Mouse (Mus musculus) fibroblast of lung, adult 2 months (primary cell): ENCODE results near the gene Taf1a.

Source experiments
- DNase-seq: peaks from one replicate; pipeline ENCODE4 v3.0.0-alpha.2; 2011; ENCODE audit warnings: low read depth

Gene Taf1a

DNA sequence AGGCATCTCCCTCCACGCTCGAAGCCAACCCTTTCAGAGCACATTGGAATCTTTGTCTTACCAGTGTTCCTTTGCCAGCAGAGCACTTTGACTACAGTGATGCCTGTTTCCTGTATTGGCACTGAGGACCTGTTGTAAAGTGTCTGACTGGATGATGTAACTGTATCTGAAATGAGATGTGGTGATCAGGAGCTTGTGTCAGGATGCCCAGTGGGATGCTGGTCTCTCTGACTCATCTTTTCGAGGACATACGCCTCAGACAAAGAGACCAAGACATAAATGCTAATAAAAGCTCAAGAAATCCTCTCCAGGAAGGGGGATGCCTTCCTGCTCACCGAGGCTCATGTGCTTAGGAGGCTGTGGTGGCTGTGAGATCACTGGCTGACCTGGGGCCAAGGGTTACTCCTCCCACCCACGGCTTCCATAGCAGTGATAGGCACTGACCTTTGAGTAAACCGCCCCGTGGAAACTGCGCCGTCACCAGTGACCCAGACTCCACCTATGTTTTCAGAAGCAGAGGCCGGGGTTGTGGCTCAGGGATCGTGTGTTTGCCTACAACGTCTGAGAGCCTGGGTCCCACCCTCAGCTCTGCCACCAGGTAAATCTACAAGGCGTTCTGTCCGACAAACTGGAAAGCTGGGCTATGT is 25.4 kb downstream of the Taf1a start:
- DNase-seq, result no peak

DNA sequence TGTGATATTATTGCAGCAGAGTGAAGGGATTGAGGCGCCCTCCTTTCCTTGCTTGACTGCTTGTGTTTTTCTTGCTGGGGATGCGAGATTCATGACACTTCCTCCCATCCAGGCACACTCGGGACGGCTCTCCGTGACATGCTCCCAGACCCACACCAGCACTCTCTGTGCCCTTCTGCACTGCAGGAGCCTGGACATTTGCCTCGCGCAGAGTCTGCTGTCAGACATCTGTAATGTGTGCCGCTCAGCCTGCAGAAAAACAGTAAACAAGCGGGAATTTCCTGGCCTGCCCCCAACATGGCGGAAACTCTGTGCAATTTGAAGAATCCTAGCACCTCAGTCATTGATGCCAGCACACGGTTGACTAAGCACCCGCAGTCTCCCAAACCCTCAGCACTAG is 29.1 kb downstream of the Taf1a start, which contains the start of gene Hhipl2:
TSS of gene Hhipl2 (plus strand) at position 343 of the 400 bp plus-strand sequence.
- no peak for DNase-seq

DNA sequence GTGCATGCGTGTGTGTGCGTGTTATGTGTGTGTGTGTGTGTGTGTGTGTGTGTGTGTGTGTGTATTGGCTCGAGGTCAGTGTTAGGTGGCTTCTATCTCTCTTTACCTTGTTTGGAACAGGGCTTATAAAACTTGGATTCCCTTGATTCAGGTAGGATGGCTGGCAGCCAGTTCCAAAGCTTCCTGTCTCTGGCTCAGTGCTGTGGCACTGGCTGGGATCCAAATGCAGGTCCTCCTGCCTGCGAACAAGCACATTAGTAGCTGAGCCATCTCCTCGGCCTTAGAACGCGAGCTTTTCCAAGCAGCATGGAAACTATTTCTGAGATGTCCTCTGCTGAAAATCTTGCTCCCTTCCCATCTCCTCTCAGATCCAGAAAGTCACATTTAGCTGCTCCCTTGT is 31.0 kb downstream of the Taf1a start:
- no peak for DNase-seq

DNA sequence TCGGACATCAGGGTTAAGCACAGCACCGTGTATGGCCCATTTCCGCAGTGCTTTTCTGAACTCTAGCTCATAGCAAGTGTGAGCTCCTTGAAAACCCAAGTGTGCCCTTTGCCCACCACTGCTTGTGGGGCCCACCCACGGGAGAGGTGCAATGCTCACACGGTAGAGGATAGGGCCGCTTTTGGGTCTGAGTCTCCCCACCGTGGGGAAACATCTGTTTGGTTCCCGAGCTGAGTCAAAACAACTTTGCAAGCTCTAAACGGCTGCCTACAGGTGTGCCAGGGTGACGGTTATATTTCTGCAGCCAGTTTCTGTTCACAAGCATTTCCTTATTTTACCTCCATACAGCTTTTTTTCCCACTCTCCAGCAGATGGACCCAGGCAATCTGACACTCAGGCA is 31.5 kb downstream of the Taf1a start:
- no peak for DNase-seq

DNA sequence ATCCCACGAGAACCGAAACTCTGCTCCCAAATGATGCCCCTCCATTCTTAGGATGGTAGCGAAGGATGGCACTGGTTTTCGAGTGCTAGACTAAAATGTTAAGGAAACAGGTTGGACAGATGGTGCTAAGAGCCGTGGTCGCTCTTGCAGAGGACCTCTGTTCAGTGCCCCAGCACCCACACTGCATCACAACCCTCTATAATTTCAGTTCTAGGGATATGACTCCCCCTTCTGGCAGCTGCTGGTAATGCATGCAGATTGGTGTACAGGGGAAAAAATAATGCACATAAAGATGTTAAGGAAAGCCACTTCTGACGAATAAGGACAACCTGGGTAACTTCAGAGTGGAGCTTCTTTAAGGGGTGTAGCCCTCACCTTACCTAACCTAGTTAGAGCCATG is 35.3 kb downstream of the Taf1a start:
- DNase-seq, result no peak

DNA sequence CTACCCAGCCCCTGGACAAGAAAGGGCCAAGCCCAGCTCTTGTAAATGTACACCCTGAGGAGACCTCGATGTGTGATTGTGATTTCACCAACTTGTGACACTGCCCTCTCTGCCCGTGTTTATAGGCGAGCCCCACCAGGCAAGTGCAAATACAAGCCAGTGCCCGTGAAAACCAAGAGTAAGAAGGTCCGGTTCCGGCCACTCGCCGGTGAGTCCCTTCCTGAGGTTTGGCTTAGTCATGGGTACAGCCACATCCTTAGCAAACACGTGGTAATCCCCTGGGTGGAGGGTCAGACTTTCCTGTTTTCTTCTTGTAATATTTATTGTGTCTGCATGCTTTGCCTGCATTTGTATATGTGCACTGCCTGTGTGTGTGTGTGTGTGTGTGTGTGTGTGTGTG is 46.1 kb downstream of the Taf1a start:
- no peak for DNase-seq

DNA sequence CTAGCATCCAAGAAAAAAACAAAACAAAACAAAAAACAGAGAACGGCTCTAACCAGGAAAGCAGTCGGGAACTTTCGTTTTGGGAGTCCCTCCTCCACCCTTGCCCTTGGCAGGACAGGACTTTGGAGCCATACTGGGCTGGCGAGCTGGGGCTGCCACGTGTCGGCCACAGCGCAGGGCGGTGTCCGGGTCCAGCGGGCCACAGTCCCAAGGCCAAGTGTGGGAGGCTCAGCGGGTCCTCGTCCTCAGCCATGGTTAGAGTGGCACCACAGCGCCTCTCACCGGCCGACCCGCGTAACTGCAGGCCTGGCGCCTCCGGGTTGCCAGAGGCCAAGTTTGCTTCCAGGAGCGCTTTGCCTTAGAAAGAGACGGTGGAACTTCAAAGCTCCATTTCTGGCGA is 50.3 kb downstream of the Taf1a start:
- peak; percentile 60 for DNase-seq

DNA sequence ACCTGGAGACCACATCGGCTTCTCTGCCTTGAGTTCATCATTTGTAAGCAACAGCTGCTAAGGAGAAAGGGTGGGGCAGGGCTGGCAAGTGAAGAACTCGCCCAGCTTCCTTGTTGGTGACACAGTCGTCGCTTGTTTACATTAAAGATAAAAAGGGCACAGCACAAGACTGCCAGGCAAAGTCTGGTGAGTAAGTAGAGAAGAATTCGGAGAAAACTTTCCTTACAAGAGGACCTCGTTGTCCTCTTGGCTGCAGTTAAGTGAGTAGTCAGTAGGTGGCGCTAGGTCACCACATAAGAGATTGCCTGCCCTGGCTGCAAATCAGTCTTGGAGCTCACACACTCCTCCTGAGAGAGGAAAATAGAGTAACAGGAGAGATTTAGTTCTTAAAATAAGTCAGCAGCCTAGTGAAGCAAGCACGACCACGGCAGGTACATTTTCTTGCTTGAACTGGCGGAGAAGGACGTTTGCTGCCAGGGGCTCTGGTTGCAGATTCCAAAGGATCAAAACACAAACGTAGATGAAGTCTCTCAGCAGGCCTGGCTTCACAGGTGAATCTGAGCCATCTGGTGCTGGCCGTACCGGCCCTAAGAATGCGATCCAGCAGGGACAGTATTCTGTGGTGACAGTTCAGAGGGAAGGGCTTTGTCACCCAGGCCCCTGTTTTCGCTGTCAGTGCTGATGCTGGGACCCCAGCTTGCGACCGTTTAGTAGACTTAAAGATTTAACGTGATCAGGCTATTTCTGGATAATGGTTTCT is 53.4 kb downstream of the Taf1a start:
- peak; percentile 87 for DNase-seq

DNA sequence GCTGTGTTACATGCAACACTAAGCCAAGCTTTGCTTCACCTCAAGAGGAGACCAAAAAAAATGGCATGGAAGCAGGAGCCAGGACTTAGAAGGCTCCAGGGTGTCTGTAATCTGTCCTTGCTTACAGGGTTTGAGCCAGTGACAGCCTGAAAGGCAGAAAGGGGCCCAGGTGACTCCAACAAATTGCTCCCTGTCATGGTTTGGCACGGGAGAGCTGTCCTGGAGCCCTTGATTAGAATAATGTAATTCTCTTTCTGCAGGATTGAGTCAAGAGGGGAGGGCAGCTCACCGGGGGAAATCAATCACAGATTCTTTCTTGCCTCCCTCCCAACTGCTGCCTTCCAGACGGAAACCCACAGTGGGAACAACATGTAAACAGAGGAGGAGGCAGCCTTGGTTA is 64.3 kb downstream of the Taf1a start:
- no peak for DNase-seq
